Mouse (Mus musculus): ENCODE measurements around the gene Gss. TPM values are rescaled to one million over a fixed set of nuclear protein-coding genes. Genes with fewer than 3 reads are reported as not detected.
"Not testable (repeated sequence)": the region's sequence is repeated elsewhere in the genome, so short reads cannot be mapped to it uniquely, and the experiment has no call there.

Gss gene
- total RNA-seq, 2 experiments from 2014 or later = 7.1 to 9.6 TPM

- no peak for ATAC-seq (replicated peaks; ENCODE audit: low FRiP score, poor library complexity, severe bottlenecking)
Measured at GRCm38 (mm10) chr2:155582384-155582995, 10.1 kb downstream of the Gss start.

GRCm38 (mm10) chr2:155580331-155580730 lies 12.3 kb downstream of the Gss start:
- ATAC-seq (replicated peaks; ENCODE audit: low FRiP score, poor library complexity, severe bottlenecking) = no peak

- no peak for ATAC-seq (replicated peaks; ENCODE audit: low FRiP score, poor library complexity, severe bottlenecking)
Measured at GRCm38 (mm10) chr2:155576656-155577055, 16.0 kb downstream of the Gss start.

- no peak for ATAC-seq (replicated peaks; ENCODE audit: low FRiP score, poor library complexity, severe bottlenecking)
Measured at GRCm38 (mm10) chr2:155574700-155575099, 17.9 kb downstream of the Gss start.

GRCm38 (mm10) chr2:155573996-155574395 lies 18.6 kb downstream of the Gss start:
- ATAC-seq (replicated peaks; ENCODE audit: low FRiP score, poor library complexity, severe bottlenecking) = no peak

- no peak for ATAC-seq (replicated peaks; ENCODE audit: low FRiP score, poor library complexity, severe bottlenecking)
Measured at GRCm38 (mm10) chr2:155573001-155573400, 19.6 kb downstream of the Gss start.

GRCm38 (mm10) chr2:155569223-155569807 lies 23.3 kb downstream of the Gss start:
- ATAC-seq (replicated peaks; ENCODE audit: low FRiP score, poor library complexity, severe bottlenecking) = no peak

- no peak for ATAC-seq (replicated peaks; ENCODE audit: low FRiP score, poor library complexity, severe bottlenecking)
Measured at GRCm38 (mm10) chr2:155567751-155568150, 24.9 kb downstream of the Gss start.

GRCm38 (mm10) chr2:155562934-155563333 lies 29.7 kb downstream of the Gss start:
- ATAC-seq (replicated peaks; ENCODE audit: low FRiP score, poor library complexity, severe bottlenecking) = no peak

- ATAC-seq (replicated peaks; ENCODE audit: low FRiP score, poor library complexity, severe bottlenecking) = no peak
Measured at GRCm38 (mm10) chr2:155562209-155562608, 30.4 kb downstream of the Gss start.

- ATAC-seq (replicated peaks; ENCODE audit: low FRiP score, poor library complexity, severe bottlenecking) = no peak
Measured at GRCm38 (mm10) chr2:155554426-155554985, 38.1 kb downstream of the Gss start.

GRCm38 (mm10) chr2:155552949-155553354 lies 39.7 kb downstream of the Gss start:
- peak; percentile 69 for ATAC-seq (replicated peaks; ENCODE audit: low FRiP score, poor library complexity, severe bottlenecking)

GRCm38 (mm10) chr2:155552336-155552735 lies 40.3 kb downstream of the Gss start:
- no peak for ATAC-seq (replicated peaks; ENCODE audit: low FRiP score, poor library complexity, severe bottlenecking)

- ATAC-seq (replicated peaks; ENCODE audit: low FRiP score, poor library complexity, severe bottlenecking) = no peak
Measured at GRCm38 (mm10) chr2:155546955-155547354, 45.7 kb downstream of the Gss start.

GRCm38 (mm10) chr2:155540822-155541458 lies 51.7 kb downstream of the Gss start:
- ATAC-seq (replicated peaks; ENCODE audit: low FRiP score, poor library complexity, severe bottlenecking) = 0 out of 2 replicates have a peak, but pooled peaks have one; percentile 4

GRCm38 (mm10) chr2:155539696-155540095 lies 52.9 kb downstream of the Gss start:
- no peak for ATAC-seq (replicated peaks; ENCODE audit: low FRiP score, poor library complexity, severe bottlenecking)

GRCm38 (mm10) chr2:155538463-155539057 lies 54.0 kb downstream of the Gss start:
- not testable (repeated sequence) for ATAC-seq (replicated peaks; ENCODE audit: low FRiP score, poor library complexity, severe bottlenecking)

GRCm38 (mm10) chr2:155537761-155538462 lies 54.7 kb downstream of the Gss start:
- ATAC-seq (replicated peaks; ENCODE audit: low FRiP score, poor library complexity, severe bottlenecking) = peak; percentile 62

- ATAC-seq (replicated peaks; ENCODE audit: low FRiP score, poor library complexity, severe bottlenecking) = no peak
Measured at GRCm38 (mm10) chr2:155536292-155536691, 56.3 kb downstream of the Gss start.

- no peak for ATAC-seq (replicated peaks; ENCODE audit: low FRiP score, poor library complexity, severe bottlenecking)
Measured at GRCm38 (mm10) chr2:155527367-155527766, 65.2 kb downstream of the Gss start.
